Mouse (Mus musculus): ENCODE results near the gene Suds3. TPM values are rescaled to one million over a fixed set of nuclear protein-coding genes. Genes with fewer than 3 reads are reported as not detected.

Gene Suds3
- total RNA-seq, 2 experiments from 2014 or later = 100 to 109 TPM

DNA sequence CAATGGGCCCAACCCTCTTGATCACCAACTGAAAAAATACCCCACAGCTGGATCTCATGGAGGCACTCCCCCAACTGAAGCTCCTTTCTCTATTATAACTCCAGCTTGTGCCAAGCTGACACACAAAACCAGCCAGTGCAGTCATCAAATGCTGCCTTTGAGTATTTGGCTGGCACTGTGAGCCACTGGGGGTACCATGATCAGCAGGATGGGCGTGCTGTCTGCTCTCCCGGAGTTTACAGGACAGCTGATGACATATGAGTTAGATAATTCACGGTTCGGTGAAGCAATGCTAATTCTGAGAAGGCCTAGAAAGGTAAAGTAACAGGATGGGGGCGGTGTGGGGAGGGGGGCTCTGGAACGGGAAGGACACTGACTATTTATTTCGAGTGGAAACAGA, 66.0 kb downstream of the Suds3 start:
- DNase-seq = no peak

DNA sequence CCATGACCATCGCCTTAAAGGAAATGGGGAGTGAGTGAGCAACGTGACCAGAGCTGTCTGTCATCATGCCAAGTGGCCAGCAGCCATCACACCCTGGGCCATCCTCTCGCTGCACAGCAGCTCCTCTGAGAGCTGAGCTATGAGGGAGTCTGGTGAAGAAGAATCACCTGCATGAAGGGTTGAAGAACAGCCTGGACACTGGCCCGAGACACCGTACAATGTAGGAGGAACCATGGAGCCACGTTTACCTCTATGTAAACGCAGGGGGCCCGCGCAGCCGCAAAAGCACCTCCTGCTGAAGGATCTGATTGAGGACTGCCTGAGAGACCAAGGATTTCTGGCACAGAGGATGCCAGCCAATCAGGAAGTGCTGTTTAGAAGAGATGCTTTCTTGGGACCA, 70.8 kb downstream of the Suds3 start:
- DNase-seq = no peak

GRCm38 (mm10) chr5:117042661-117043060, 73.3 kb downstream of the Suds3 start:
- no peak for DNase-seq

Other genes with a start within 250 kb of the Suds3 start
- 10 to 100 TPM; 26.0 to 29.3 TPM for gene Taok3, start 4.0 kb upstream of the Suds3 start, total RNA-seq (2021)
- gene Pebp1, start 171.5 kb upstream of the Suds3 start, total RNA-seq (2021) = 100 to 1,000 TPM; 763 to 803 TPM
- 10 to 100 TPM; 23.4 to 26.0 TPM for gene Vsig10, start 203.0 kb upstream of the Suds3 start, total RNA-seq (2021)
- gene Wsb2, start 241.2 kb upstream of the Suds3 start, total RNA-seq (2021) = 10 to 100 TPM; 92.8 to 97.5 TPM

Measured in adrenal gland, postnatal 10 days (tissue).